Mouse (Mus musculus) kidney, embryonic 15.5 days (tissue): Measurements from ENCODE around the gene Arrb2. TPM values are rescaled to one million over a fixed set of nuclear protein-coding genes. Genes with fewer than 3 reads are reported as not detected.

Source experiments
- ATAC-seq: fragments of 200-750 bp; cut with Nextera tagmentation; replicated peaks from 2 replicates; pipeline ENCODE4 v1.8.0; 2017; ENCODE audit warnings: moderate TSS enrichment; ENCODE audit not compliant: low FRiP score
- H3K27ac ChIP-seq: fragments of 300-500 bp; sonication (generic); 2 replicates; pipeline ENCODE4 v1.5.1; 2015; ENCODE audit warnings: mild to moderate bottlenecking, inconsistent platforms
- H3K27me3 ChIP-seq: fragments of 300-500 bp; sonication (generic); 2 replicates; pipeline ENCODE4 v1.6.1; 2015; ENCODE audit warnings: inconsistent platforms
- H3K36me3 ChIP-seq: fragments of 300-500 bp; sonication (generic); 2 replicates; pipeline ENCODE4 v1.6.1; 2015; ENCODE audit warnings: inconsistent platforms
- H3K4me1 ChIP-seq: fragments of 300-500 bp; sonication (generic); 2 replicates; pipeline ENCODE4 v1.6.1; 2015; ENCODE audit warnings: inconsistent platforms
- H3K4me2 ChIP-seq: fragments of 300-500 bp; sonication (generic); 2 replicates; pipeline ENCODE4 v1.6.1; 2015; ENCODE audit warnings: moderate library complexity, mild to moderate bottlenecking, inconsistent platforms
- H3K4me3 ChIP-seq: fragments of 300-500 bp; sonication (generic); replicated peaks from 2 replicates; pipeline ENCODE4 v1.5.1; 2015; ENCODE audit warnings: mild to moderate bottlenecking, inconsistent platforms
- H3K9ac ChIP-seq: fragments of 300-500 bp; sonication (generic); 2 replicates; pipeline ENCODE4 v1.6.1; 2015; ENCODE audit warnings: mild to moderate bottlenecking, inconsistent platforms
- H3K9me3 ChIP-seq: fragments of 300-500 bp; sonication (generic); replicated peaks from 2 replicates; pipeline ENCODE4 v1.6.1; 2016; ENCODE audit warnings: inconsistent platforms
- WGBS: fragments of 180-500 bp; shearing (Covaris S2); methylation state at CpG from one replicate; pipeline ENCODE4 v1.1.7; 2015; ENCODE audit warnings: mixed read lengths; 5-methylcytosine and 5-hydroxymethylcytosine counted together
- polyA plus RNA-seq: library from polyadenylated mRNA; unstranded; fragments of >200 nt; fragmentation: Nextera tagmentation; extraction: Ambion mirVana; gene quantifications from 2 replicates; pipeline ENCODE4 v1.2.1, GENCODE M21; 2015

The Arrb2 gene
- polyA plus RNA-seq, 1 experiment from 2014 or later = 15.5 TPM

- peak overlapping the region; percentile 60 for H3K4me3 ChIP-seq
- H3K9me3 ChIP-seq = no peaks in the 10 kb centered on the region
- H3K4me1 ChIP-seq = peaks cover 18% of the 10 kb centered on the region
- H3K27me3 ChIP-seq = no peaks in the 10 kb centered on the region
- 32% methylated on average over 5 of the region's 5 CpGs for WGBS
- 0 out of 2 replicates have a peak overlapping the region, but pooled peaks have one; percentile 10 for H3K9ac ChIP-seq
- peak overlapping the region; percentile 82 for H3K4me2 ChIP-seq
- peaks cover 5% of the 10 kb centered on the region for H3K36me3 ChIP-seq
- no peak for ATAC-seq
- peak overlapping the region; percentile 86 for H3K27ac ChIP-seq
These were observed 861 bp upstream of the Arrb2 start for GRCm38 (mm10) chr11:70431574-70431973.

GRCm38 (mm10) chr11:70432895-70433568 is 597 bp downstream of the Arrb2 start:
- peak; percentile 31 for ATAC-seq
- Histone ChIP-seq H3K4me1 (peaks cover 18% of the 10 kb centered on the region), H3K9ac (peak overlapping the region; percentile 63), H3K4me2 (peak overlapping the region; percentile 82), H3K27me3 (no peaks in the 10 kb centered on the region), H3K4me3 (peak overlapping the region; percentile 60), H3K36me3 (peaks cover 19% of the 10 kb centered on the region), H3K27ac (peak overlapping the region; percentile 63), H3K9me3 (no peaks in the 10 kb centered on the region)
- WGBS = 10% methylated on average over 15 of the region's 15 CpGs

GRCm38 (mm10) chr11:70433569-70433943 is 1.1 kb downstream of the Arrb2 start:
- Histone ChIP-seq H3K36me3 (peaks cover 24% of the 10 kb centered on the region), H3K4me2 (peak overlapping the region; percentile 82), H3K27ac (0 out of 2 replicates have a peak overlapping the region, but pooled peaks have one; percentile 63), H3K4me1 (peaks cover 18% of the 10 kb centered on the region), H3K9me3 (no peaks in the 10 kb centered on the region), H3K27me3 (no peaks in the 10 kb centered on the region), H3K9ac (0 out of 2 replicates have a peak overlapping the region, but pooled peaks have one; percentile 63), H3K4me3 (peak overlapping the region; percentile 60)
- WGBS = 79% methylated on average over 1 of the region's 1 CpGs
- ATAC-seq = no peak

- Histone ChIP-seq H3K27me3 (no peaks in the 10 kb centered on the region), H3K4me1 (peaks cover 18% of the 10 kb centered on the region), H3K9ac (no peak overlapping the region), H3K36me3 (peaks cover 28% of the 10 kb centered on the region), H3K4me3 (0 out of 2 replicates have a peak overlapping the region, but pooled peaks have one; percentile 60), H3K4me2 (peak overlapping the region; percentile 82), H3K27ac (no peak overlapping the region), H3K9me3 (no peaks in the 10 kb centered on the region)
- 96% methylated on average over 3 of the region's 3 CpGs for WGBS
- no peak for ATAC-seq
These were observed 1.5 kb downstream of the Arrb2 start for GRCm38 (mm10) chr11:70433951-70434350.

DNA sequence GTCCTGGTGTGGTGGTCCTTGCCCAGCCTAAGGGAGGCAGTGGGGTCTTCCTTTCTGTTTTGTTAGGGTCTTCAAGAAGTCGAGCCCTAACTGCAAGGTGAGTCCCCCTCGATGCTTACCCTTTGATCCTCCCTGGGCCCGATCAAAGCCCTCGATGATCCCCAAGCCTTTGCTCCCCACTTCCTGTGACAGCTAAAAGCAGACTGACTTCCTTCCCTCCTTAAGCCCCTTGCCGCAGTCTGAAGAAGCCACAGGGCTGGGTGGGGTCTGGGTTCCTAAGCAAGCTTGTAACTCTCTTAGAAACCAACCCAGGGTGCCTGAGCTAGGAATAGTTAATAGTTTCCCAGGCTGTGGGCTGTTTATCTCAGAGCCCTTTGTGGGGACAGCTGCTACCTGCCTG is 3.0 kb downstream of the Arrb2 start:
- Histone ChIP-seq H3K9me3 (no peaks in the 10 kb centered on the region), H3K9ac (no peak overlapping the region), H3K4me1 (peaks cover 18% of the 10 kb centered on the region), H3K4me3 (no peak overlapping the region), H3K27ac (no peak overlapping the region), H3K36me3 (peaks cover 44% of the 10 kb centered on the region), H3K27me3 (no peaks in the 10 kb centered on the region), H3K4me2 (no peak overlapping the region)
- 73% methylated on average over 5 of the region's 5 CpGs for WGBS
- no peak for ATAC-seq

GRCm38 (mm10) chr11:70437426-70437825 is 5.0 kb downstream of the Arrb2 start:
- Histone ChIP-seq H3K9ac (no peak overlapping the region), H3K36me3 (peaks cover 51% of the 10 kb centered on the region), H3K4me1 (peaks cover 11% of the 10 kb centered on the region), H3K4me3 (no peak overlapping the region), H3K27ac (no peak overlapping the region), H3K9me3 (no peaks in the 10 kb centered on the region), H3K27me3 (no peaks in the 10 kb centered on the region), H3K4me2 (no peak overlapping the region)
- no peak for ATAC-seq
- WGBS = 82% methylated on average over 6 of the region's 6 CpGs

- ATAC-seq = no peak
- H3K4me3 ChIP-seq = no peak overlapping the region
- no peaks in the 10 kb centered on the region for H3K27me3 ChIP-seq
- peaks cover 51% of the 10 kb centered on the region for H3K36me3 ChIP-seq
- no peak overlapping the region for H3K27ac ChIP-seq
- no peak overlapping the region for H3K9ac ChIP-seq
- H3K4me2 ChIP-seq = no peak overlapping the region
- WGBS = 91% methylated on average over 7 of the region's 7 CpGs
- no peaks in the 10 kb centered on the region for H3K9me3 ChIP-seq
- peaks cover under 1% of the 10 kb centered on the region for H3K4me1 ChIP-seq
These were observed 6.4 kb downstream of the Arrb2 start for GRCm38 (mm10) chr11:70438728-70439374.

- no peak overlapping the region for H3K4me3 ChIP-seq
- WGBS = 87% methylated on average over 4 of the region's 4 CpGs
- ATAC-seq = no peak
- H3K9me3 ChIP-seq = no peaks in the 10 kb centered on the region
- H3K4me2 ChIP-seq = no peak overlapping the region
- peaks cover 51% of the 10 kb centered on the region for H3K36me3 ChIP-seq
- H3K4me1 ChIP-seq = no peaks in the 10 kb centered on the region
- H3K9ac ChIP-seq = no peak overlapping the region
- H3K27me3 ChIP-seq = no peaks in the 10 kb centered on the region
- H3K27ac ChIP-seq = no peak overlapping the region
These were observed 8.2 kb downstream of the Arrb2 start for GRCm38 (mm10) chr11:70440637-70441036.

DNA sequence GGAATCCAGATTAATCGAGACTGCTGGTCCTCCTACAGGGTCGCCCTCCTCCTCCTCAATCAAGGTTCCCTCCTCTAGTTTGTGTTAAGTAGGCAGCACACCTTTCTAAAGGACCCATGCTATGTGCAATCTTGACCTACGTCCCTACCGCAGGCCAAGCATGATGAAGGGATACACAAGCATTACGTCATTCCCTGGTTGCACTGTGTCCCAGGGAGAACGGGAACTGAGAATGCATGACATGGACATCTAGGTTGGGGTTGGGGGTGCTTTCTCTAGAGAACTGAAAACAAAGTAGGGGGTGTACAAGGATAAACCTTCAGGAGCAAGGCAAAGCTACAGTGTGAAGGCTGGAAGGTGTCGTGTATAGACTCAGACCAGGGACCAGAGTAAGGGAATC is 9.4 kb downstream of the Arrb2 start:
- no peaks in the 10 kb centered on the region for H3K4me1 ChIP-seq
- no peaks in the 10 kb centered on the region for H3K27me3 ChIP-seq
- no peak overlapping the region for H3K4me3 ChIP-seq
- no peak overlapping the region for H3K9ac ChIP-seq
- ATAC-seq = no peak
- peaks cover 43% of the 10 kb centered on the region for H3K36me3 ChIP-seq
- no peak overlapping the region for H3K4me2 ChIP-seq
- H3K27ac ChIP-seq = no peak overlapping the region
- WGBS = 89% methylated on average over 7 of the region's 7 CpGs
- no peaks in the 10 kb centered on the region for H3K9me3 ChIP-seq

DNA sequence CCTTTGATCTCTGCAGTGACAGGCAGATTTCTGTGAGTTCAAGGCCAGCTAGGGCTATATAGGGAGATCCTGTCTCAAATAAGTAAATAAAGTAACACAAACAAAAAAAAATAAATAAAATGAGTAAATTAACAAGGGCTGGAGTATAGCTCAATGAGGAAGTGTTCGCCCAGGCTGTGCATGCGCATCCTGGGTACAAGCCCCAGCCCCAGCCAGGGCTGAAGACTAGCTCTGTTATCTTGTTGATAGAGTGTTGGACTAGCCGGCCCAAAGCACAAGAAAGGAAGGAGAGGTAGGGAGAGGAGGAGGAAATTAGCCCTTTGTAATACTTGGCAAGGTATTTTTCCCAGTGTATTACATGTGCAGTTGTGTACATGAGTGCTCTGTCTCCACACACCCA is 11.5 kb downstream of the Arrb2 start:
- 90% methylated on average over 3 of the region's 3 CpGs for WGBS
- H3K4me2 ChIP-seq = no peak overlapping the region
- H3K4me3 ChIP-seq = no peak overlapping the region
- H3K4me1 ChIP-seq = no peaks in the 10 kb centered on the region
- ATAC-seq = no peak
- no peaks in the 10 kb centered on the region for H3K27me3 ChIP-seq
- H3K9ac ChIP-seq = no peak overlapping the region
- no peaks in the 10 kb centered on the region for H3K9me3 ChIP-seq
- H3K27ac ChIP-seq = no peak overlapping the region
- peaks cover 22% of the 10 kb centered on the region for H3K36me3 ChIP-seq

- no peak overlapping the region for H3K9ac ChIP-seq
- no peak for ATAC-seq
- H3K4me3 ChIP-seq = no peak overlapping the region
- no peak overlapping the region for H3K27ac ChIP-seq
- 73% methylated on average over 6 of the region's 6 CpGs for WGBS
- H3K27me3 ChIP-seq = no peaks in the 10 kb centered on the region
- no peak overlapping the region for H3K4me2 ChIP-seq
- no peaks in the 10 kb centered on the region for H3K9me3 ChIP-seq
- no peaks in the 10 kb centered on the region for H3K4me1 ChIP-seq
- peaks cover 15% of the 10 kb centered on the region for H3K36me3 ChIP-seq
These were observed 12.2 kb downstream of the Arrb2 start for GRCm38 (mm10) chr11:70444667-70445066.

DNA sequence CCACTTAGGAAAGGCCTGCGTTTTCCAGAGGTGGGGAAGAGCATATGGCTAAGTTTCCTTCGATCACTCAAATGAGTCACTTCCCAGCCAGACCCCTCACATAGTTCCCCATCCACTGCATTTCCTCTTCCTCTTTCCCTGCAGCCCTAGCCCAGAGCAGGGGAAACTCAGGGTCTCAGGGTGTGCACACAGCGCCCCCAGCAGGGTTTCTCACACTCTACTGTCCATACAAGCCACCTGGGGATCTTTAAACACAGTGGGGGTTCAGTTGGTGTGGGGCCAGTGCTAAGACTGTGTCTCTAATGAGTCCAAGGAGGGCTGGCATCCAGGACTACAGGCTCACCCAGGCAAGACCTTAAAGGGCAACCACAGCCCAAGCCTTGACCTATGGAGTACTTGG is 14.3 kb downstream of the Arrb2 start:
- Histone ChIP-seq H3K4me2 (no peak overlapping the region), H3K27me3 (no peaks in the 10 kb centered on the region), H3K27ac (no peak overlapping the region), H3K4me3 (no peak overlapping the region), H3K4me1 (0 out of 2 replicates have a peak, but pooled peaks cover 7% of the 10 kb centered on the region), H3K36me3 (no peaks in the 10 kb centered on the region), H3K9ac (no peak overlapping the region), H3K9me3 (no peaks in the 10 kb centered on the region)
- WGBS = 59% methylated on average over 3 of the region's 3 CpGs
- no peak for ATAC-seq
